Mouse (Mus musculus): ENCODE measurements at regions not wholly inside any gene's neighbourhood (a gene's known extent, or its start where the extent isn't known, plus 50 kb on each side); places are given as distances from the start of the nearest gene placed in this dataset.

DNA sequence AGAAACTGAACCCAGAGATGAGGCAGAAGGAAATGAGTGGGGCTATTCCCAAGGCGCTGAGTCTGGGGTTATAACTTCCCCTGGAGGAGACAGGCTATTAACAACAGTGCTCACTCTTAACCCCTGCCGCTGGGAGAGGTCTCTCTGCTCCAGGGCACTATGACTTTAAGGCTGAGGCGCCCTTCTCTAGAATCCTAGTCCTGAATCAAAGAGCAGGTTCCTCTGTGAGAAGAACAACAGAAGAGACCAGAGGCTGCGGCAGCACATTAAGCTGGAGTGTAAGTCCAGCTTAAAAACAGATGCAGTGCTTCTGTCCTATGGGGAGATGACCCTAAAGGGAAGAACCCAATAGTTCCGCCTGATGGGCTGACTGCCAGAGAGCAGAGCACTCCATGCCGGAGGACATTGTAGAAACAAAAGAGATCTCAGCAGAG lies 173.4 kb upstream of the Klf7 start:
- DNase-seq (ENCODE audit: low read depth), result no peak

DNA sequence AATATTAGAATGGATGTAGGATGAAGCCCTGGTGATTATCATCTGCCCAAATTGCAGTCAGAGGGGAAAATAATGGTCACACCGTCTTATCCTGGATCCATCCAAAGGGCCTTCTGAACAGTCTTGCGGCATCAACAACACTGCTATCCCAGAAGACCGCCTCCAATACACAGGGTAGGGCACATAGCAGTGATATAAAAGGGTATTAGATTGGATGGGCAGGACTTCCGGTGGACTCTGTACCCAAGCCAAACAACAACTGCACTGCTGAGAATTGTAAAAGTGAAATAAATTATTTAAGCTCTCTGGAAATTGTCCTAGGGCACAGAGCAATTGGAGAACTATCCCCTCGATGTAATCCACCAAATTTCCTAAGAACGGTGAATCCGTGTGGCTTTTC lies 173.0 kb upstream of the Klf7 start:
- DNase-seq (ENCODE audit: low read depth), result no peak

DNA sequence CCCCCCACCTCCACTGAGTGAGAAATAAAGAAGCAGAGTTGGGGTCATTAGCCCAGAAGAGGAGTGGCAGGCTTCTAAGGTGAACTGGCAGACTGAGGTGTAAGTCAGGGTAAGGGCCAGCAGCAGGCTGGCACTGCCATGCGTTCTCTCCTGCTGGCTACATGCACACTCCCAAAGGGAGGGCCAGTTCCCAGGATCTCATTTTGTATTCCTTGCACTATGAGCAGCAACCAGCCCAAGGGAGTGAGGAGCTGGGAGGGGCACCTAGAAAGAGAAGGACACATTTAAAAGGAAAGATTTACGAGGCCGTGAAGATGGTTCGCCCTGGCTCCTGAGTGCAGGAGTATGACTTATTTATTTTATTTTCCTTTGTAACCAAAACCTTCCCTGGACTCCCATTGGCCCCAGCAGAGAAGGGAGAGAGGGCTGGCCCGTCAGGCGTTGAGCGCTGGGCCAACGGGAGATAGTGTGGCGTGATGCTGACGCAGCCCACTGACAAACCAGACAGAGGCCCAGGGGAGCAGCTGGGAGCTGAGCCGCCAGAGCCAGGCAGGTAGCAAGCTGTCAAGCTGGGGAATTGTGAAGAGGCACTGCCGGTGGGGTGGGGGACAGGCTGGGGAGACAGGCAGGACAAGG lies 166.8 kb upstream of the Klf7 start:
- DNase-seq (ENCODE audit: low read depth), result no peak

DNA sequence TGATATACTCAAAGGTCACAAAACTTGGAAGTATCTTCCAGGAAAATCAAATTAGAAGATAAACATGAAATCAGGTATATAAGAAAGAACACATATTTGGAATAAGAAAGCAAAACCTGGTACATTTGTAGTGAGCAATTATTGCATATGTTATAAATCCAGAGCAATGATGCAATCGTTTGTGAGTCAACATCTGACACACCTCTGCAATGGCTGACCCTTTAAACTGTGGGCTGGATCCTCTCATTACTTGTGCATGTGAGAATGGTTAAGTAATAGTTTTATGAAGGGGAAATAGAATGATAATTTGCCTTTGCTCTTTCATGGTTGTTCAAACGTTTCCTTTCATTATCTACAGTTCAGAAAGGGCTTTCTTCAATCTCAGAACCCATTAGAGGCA lies 165.0 kb upstream of the Klf7 start:
- peak; percentile 67 for DNase-seq (ENCODE audit: low read depth)

DNA sequence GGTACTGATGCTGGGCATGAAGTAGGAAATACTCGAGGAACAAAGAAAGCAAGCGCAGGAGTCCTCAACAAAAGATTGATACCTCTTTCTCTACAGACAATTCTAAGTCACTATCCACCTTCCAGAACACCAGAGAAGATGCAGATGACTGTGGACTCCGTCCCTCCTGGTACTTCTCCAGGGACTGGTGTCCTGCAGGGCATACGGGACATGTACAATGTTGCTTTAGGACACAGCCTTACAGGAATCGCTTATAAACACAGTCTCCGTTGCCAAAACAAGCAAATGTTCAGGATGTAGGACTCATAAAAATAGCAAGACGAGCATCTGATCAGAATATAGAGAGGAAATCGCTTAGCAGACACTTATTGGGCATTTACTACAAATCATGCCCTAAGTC lies 162.6 kb upstream of the Klf7 start:
- DNase-seq (ENCODE audit: low read depth), result no peak

DNA sequence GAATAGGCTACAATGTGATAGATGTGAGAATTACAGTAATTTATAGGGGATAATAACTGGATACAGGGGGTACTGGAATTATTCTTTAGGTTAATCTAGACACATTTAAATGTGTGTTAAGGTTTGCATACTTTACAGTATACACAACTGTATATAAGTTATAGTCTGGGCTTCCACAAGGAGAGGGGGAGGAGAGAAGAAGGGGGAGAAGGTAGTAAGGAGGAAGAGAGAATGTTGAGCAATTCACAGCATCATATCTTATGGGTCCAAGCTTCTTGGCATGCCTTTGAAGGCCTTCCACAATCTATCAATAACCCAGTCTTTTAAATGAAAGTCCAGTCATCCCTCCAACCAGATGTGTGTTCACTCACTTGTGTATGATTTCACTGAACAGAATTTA lies 153.8 kb upstream of the Klf7 start:
- DNase-seq (ENCODE audit: low read depth), result no peak

DNA sequence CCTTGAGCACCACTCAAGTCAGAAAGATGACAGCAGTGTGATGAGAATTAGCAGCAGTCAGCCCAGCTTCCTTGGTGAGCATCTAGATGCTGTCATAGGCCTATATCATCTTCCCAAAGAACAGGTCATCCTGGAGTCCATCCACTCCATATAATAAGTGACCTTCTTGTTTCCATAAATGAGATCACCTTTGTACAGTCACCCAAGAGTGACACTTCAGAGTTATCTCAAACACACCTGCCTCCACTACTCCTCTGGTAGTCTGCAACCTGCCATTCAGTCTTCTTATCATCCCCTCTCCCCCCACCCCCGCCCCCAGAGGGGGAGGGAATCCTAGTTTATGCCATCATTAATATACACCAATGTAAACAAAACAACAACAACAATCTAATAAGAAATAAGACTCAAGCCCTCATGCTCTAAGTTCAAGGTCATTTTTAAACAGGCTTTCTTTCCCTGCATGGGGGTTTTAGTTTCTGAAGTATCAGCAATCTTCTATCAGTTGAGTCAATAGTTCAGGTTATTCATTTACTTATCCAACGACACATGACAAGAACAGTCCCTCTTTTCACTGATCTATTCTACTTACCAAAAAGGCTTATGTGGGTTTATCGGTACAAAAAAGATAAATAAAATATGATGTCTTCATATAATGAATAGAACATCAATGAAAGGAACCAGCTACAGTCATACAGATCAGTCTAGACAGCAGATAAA lies 153.2 kb upstream of the Klf7 start:
- DNase-seq (ENCODE audit: low read depth), result no peak

DNA sequence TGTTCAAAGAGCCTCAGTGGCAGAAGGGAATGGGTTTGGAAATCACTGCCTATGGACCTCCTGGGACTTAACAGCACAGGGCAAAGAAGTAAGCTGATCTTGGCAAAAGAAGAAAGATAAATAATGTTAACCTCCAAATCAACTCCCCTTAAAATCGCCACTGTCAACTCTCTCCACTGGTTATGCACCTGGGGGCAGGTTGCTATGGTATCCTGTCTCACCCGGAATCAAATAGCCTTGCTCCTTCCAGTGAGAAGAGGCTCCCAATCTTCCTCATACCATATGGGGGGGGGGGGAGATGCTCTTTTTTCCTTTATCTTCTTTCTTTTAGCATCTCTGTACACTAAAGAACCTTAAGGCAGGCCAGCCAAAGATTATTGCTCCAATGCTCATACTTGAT lies 135.2 kb upstream of the Klf7 start:
- no peak for DNase-seq (ENCODE audit: low read depth)

DNA sequence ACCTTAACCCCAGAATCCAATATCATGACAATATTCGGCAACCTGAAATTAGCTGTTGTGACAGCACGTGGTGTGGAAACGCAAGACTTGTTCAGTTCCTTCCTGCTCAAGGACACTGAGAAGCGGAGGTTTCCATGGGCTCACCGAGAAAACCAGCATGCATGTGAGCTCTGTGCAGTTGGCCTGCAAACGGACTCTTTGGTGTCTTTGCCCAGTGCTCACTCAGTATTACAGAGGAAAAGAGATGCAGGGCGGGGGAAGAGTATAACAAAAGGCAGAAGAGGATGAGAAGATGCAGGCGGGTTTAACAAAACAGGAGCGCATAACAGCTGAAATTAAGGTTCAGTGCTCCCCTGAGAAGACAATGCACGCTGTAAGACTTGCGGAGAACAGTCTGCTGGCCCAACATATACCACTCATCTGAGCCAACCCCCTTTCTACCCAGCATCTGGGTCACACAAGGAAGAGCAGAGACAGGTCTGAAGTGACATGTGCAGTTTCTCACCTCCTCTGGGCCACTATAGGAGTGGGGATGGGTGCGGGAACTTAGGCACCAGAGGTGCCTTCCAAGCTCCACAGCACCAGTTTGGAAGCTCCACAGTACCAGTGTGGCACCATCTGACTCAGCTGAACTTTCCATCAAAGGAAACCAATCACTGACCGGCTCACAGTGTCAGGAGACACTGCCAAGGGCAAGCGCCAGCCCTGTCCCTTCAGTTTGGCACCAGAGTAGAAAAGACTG lies 133.6 kb upstream of the Klf7 start:
- DNase-seq (ENCODE audit: low read depth), result no peak

DNA sequence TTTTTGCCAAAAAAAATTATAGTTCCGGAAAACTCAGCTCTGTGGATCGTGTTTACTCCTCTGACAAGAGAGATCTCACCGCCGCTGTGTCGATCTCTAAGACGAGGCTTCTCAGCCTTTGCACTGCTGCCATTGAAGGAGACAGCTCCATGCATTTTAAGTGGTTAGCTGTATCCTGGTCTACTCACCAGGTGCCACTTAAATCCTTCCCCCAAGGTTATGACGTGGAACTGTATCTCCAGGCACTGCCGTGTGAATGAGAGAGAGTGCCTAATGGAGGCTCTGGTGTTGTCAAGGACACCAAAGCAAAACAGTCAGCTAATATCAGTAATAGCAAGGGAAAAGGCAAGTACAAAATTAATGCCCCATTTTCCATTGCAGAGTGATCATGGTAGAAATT lies 132.6 kb upstream of the Klf7 start:
- DNase-seq (ENCODE audit: low read depth), result no peak

DNA sequence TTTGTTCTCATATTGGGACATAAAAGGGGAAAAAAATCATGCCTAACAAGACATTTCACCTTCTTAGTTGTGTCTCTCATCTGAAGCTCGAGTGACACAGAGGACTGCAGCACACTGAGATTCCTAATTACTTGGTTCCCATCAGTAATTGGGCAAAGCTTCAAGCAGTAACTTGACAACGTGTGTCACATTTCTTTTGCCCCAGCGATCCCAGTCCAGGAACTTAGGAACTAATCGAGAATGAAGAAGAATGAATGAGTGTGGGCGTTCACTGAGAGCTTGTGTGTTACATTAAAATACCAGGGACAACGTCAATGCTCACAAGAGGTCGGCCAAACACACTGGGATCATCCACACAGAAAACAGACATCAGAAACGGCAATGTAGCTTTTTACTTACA lies 131.9 kb upstream of the Klf7 start:
- no peak for DNase-seq (ENCODE audit: low read depth)

DNA sequence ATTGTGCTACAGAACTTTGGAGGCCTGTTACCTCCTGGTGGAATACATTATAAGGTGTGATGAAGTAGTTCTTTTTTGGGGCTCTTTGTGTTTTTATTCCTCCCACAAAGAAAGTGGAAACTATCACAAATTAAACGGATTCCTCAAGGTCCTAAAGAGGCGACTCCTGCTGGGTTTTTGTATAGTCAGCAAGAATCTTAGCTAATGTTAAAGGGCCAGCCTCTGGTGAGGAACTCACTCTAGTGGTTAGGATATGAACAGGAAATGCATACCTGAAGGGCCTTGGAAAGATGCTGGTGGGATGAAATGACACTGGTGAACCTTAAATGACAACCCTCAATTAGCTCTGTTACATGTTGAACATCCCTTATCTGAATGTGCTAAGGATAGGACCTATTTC lies 120.3 kb upstream of the Klf7 start:
- no peak for DNase-seq (ENCODE audit: low read depth)

DNA sequence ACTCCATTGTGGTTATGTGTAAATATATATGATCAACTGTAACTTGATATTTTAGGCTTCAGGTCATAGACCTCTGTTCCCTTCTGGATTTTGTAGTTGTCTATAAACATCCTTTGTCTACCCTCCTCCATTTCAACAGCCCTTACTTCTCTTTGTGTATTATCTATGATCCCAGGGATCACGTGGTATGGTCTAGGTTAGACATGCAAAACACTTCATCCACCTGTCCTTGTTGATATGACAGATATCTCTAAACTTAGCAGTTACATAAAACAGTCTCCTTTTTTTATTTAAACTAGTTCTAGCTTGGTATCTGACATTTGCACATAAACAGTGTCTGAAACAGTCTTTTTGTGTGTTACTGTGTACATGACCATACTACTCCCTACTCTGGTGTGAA lies 107.6 kb upstream of the Klf7 start:
- DNase-seq (ENCODE audit: low read depth), result no peak

DNA sequence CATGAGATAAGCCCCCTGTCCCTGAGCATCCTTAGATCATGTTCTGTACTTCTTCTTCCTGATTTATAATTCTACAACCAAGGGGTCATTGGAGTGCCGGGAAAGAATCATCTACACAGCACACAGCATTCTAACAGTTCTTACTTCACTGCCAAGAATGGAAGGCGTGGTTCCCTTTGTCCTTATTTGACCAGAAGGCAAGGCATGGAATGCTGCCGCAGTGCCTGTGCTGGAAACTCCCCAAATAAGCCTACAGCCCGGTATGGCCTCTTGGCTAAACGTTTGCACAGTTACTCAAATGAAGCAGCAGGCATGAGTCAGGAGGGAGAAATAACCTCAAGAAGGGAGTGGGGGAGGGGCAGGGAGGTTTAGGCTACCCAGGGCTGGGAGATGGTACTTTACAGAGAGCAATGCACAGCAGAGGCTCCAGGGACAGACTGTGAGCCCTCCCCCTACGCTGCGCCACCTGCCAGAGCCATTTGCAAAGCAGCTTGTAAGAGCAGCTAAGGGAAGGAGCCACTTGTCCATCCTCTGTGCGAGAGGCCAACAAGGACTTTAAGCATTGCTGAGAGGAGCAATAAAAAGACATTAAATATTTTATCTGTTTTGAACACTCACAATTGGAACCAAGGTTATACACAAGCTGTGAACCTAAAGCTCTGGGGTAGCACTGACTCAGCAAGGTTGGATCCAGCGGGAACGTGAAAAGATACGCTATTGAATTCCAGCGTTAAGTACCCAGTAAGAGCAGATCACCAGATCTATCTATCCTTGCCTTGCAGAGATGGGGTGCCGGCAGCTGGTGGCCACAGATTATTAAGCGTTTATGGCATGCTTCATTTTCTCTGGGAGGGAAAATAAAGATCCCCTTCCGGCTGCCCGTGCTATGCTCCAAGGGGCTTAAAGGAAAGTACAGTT lies 104.2 kb upstream of the Klf7 start:
- peak; percentile 99 for DNase-seq (ENCODE audit: low read depth)

DNA sequence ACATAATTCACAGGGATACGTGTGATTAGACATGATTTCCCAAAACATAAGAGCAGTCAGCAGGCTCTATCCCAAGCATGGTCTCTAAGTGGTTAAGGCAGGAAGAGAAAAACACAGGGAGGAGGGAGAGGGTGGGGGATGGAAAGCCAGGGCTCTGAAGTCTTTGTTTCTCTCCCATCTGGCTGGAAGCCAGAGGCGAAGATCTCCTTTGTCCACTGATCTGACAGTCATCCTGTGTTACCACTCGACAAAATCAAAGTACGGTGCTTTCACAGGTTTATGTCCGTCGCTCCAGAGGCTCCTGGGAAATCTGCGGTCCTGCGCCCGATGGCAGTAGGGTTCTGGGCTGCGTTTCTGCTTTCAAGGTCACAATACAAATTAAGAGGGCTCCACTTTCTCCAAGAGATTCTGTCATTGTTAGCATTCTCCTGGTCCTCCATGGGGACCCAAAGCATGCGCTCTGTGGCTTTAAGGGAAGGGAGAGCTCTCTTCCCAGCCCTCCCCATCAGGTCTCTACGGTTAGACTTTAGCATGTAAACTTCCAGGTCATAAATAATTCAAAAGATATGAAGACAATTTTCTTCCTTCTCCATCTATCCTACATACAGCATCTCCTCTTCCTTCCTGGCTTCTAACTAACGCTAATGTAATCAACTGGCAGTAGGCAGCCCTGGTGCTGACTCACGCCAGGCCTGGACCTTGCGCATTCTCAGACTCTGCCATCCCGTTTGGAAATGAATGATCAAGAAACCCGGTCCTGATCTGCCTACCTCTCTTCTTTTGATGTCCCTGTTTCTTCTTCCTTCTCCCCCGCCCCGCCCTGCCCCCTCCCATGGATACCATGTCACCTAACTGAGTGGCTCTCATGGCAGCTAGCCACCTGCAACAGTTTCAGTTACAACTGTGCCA lies 102.0 kb upstream of the Klf7 start:
- peak; percentile 27 for DNase-seq (ENCODE audit: low read depth)

DNA sequence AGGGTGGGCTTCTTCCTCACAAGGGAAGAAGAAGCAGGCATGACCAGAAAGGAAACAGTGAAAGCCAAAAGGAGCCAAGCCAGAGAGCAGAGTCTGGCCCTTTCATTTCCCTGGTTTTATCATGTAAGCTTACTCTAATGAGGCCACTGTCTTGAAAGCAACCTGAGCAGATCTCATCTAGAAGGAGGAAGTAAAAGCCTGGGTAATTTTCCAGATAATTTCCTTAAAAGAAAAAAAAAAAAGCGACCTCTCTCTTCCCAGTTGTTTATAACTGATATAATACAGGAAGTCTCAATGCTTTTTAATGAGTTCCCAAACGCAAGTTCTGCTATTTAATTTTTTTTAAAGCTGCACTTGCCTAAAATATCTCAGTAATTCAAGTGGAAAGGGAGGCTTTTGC lies 100.4 kb upstream of the Klf7 start:
- no peak for DNase-seq (ENCODE audit: low read depth)

DNA sequence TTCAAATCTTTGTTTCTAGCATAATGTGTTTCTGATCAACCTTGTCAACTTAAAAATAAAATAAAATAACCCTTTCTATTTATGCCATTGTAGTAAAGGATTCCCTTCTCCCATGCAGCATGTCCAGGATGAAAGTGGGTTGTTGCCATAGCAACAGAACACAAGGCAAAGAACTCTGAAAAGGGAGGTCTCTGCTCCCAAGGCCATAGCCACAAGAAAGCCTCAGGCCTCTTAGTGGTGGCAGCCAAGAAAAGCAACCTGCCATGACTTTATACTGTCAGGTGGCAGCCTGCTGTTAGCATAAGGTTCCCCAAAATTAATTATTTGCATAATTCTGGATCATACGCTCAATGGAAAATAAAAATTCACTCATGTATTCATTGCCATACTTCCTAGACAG lies 98.4 kb upstream of the Klf7 start:
- DNase-seq (ENCODE audit: low read depth), result no peak

DNA sequence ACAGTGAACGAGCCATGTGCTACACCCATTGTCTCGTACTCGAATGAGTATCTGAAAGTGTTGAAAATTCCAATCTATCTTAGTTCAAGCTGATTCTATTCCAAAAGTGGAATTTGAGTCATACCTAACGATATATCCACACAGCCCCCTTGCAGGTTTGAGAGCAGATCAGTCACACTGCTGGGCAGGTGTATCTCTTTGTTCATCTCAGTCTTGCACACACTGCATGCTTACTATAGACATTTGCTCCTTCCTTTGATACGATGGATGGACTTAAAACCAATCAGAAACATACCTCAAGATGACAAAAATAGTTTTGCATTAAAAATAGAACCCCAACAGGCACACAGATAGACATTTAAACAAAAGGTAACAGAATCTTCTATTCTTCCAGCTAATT lies 98.0 kb upstream of the Klf7 start:
- no peak for DNase-seq (ENCODE audit: low read depth)

DNA sequence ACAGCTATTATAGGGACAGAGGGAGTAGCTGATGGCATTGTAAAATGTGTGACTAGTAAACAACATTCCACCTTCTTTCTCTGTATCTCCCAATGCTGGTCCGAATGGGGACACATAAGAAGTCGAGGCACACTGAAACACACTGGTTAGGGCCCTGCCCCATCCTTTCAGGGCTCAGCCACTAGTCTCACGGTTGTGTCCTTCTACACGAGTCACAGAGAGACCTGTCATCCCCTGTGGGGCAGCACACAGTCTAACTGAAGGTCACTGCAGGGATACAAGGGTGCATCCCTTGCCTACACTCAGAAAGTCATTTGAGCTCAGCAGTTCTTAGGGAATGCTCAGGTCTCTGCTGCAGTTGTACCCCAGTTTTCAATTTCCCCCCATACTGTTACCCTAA lies 93.6 kb upstream of the Klf7 start:
- no peak for DNase-seq (ENCODE audit: low read depth)

DNA sequence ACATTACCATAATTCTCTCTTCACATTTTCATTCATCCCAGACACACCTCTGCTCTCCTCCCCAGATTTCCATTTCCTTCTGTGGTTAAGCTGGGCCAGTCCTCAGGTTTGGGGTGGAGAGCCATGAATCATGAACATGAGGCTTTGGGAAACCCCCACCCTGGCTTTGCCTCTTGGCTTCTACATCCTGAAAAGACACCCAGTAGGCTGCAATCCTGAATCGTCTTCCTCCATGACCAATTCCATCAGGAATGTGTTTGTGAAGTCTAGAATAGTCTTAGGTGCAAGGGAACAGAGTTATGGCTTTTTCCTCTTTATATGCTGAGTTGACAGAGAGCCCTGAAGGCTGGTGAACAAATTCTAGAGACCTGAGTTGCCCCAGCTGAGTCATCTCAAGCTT lies 87.0 kb upstream of the Klf7 start:
- peak; percentile 59 for DNase-seq (ENCODE audit: low read depth)

DNA sequence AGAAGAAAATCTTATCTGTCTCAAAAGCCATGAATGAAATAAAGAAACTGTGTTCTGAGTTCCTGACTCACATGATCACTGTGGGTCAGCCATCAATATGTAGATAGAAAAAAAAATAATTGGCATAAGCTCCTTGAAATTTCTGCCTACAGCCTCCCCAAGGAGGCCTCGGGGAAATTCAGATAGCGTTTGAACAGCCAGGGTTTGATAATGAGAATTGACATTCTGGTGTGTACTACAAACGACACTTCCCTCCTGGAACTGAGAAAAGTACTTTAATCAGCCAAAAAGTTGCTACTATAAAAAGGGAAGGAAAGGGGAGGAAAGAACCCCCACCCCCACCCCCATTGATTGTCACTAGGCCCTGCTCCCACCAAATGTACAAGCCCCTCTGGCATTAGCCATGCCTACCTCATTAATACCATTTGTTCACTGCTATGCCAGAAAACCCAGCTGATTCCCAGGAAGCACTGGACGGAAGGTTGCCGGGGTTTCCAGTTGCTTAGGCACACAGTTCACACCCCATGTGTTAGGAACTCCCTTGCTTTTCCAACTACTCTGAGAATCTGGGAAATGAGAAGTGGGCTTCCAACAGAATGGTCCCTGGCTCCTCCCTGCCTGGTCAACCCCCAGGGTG lies 78.4 kb upstream of the Klf7 start:
- no peak for DNase-seq (ENCODE audit: low read depth)

All from NIH3T3 (cell line).